Mouse (Mus musculus) CD4-positive, CD25-positive, alpha-beta regulatory T cell, adult 4 months (primary cell): ENCODE data around the gene Pon2. TPM values are rescaled to one million over a fixed set of nuclear protein-coding genes. Genes with fewer than 3 reads are reported as not detected.
"Not testable (repeated sequence)": the region's sequence is repeated elsewhere in the genome, so short reads cannot be mapped to it uniquely, and the experiment has no call there.

Experiments used
- ATAC-seq: one replicate; pipeline ENCODE4 v1.8.0; 2017
- polyA plus RNA-seq, 2 experiments: library from polyadenylated mRNA; unstranded; fragments of 100-300 nt; shearing (Covaris generic); gene quantifications; one replicate each; pipeline ENCODE4 v1.2.1; 2017

Gene Pon2
- polyA plus RNA-seq, 2 experiments from 2014 or later: 48.6 to 50.8 TPM

- peak; percentile 19 for ATAC-seq
These were observed 6.8 kb downstream of the Pon2 start for GRCm38 (mm10) chr6:5291450-5291849.

DNA sequence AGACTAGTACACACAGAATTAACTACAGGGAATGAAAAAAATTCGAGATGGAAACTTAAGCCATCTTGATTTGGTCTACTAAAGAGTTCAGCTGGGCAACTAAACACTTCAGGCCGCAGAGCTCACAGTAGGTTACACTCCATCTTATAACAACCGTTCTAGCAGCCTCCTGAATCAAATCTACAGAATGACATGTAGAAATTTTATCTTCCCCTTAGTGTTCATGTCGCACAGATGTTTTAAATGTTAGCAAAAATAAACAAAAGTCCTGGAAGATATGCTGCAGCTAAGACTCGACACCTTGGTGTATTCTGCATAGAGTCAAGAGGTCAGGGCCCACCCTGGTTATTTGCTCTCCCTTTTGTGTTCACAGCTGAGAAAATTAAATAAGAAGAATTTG is 10.3 kb downstream of the Pon2 start:
- no peak for ATAC-seq

GRCm38 (mm10) chr6:5287392-5287791 is 10.9 kb downstream of the Pon2 start:
- no peak for ATAC-seq

- no peak for ATAC-seq
These were observed 15.8 kb downstream of the Pon2 start for GRCm38 (mm10) chr6:5282418-5282817.

- ATAC-seq: no peak
These were observed 17.5 kb downstream of the Pon2 start for GRCm38 (mm10) chr6:5280576-5281305.

GRCm38 (mm10) chr6:5277972-5278371 is 20.3 kb downstream of the Pon2 start:
- ATAC-seq: no peak

DNA sequence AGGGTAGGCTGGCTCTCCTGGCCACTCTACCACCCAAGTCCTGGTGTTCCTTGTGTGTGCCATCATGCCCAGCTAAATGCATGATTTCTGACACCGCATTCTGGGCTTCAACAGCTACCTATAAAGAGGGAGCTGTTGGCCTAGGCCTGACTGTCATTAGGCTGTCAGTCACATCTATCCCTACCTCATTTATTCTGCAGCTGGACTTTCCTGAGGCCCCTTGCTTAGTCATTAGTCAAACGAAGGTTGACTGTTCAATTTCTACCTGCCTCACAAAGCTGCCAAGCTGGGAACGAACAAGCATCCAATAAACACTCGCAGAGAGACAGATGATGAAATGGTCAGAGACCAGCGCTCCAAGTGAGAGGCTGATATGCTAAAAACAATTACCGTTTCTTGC is 28.6 kb downstream of the Pon2 start:
- no peak for ATAC-seq

GRCm38 (mm10) chr6:5264793-5265192 is 33.5 kb downstream of the Pon2 start:
- no peak for ATAC-seq

DNA sequence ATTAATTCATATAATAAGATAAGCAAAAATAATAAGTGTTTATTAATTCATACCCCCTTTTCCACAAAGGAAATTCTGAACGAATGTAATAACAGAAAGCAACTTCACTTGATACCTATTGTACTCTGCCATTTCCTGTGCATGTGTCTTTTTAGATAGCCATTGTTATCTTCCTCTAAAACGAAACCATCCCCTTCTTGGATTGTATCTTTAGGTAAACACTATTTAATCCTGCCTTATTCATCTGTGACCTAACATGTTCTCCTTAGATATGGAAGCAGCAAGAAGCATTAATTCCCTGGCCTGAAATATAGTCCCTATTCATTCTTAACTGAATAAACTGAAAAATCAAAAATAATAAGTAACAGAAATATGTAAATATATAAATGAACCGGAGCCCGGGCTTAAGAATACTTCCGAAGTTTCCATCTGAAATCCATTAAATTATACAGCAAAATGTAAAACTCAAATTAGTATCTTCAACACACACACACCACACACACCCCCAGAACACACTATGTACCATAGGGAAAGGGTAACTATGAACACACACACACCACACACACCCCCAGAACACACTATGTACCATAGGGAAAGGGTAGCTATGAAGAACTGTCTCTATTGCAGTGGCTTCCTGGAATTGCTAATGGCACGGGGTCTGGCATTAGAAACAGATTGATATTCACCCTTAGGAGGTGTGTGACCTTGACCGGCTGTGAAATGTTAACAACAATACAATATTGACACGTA is 34.8 kb downstream of the Pon2 start:
- no peak for ATAC-seq

DNA sequence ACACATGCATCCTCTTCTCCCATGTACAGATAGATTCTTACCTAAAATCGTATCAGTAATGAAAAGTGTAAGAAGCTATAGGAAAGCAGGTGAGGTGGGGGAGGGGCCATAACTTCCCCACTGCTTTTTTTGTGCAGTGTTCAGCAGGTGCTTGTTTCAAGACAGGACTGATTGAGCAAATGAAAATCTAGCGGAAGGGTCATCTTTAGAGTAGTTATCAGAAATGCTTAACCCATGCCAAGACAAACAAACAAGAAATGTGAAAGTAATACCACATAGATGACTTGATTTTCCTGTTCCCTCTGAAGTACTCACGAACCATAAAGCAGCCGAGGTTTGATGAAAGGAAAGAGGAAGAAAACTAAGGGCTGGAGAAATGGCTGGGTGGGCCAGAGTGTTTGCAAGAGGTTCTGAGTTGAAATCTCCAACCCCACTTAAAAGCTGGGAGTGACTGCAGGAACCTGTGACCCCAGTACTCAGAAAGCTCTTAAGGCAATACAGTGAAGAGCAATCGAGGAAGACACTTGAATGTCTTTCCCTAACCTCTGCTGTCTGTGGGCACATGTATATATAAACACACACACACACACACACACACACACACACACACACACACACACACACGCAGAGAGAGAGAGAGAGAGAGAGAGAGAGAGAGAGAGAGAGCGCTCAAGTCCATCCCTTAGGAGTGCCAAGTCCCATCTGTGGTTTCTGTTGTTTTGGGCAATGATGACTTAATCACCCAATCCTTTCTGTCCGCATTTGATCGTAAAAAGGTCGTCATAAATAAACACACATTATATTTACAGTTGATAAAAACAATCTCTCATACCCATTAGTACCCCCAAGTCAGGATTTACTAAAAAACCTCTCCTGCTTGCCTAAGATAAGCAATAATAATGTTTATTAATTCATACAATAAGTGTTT is 35.7 kb downstream of the Pon2 start:
- ATAC-seq: no peak

DNA sequence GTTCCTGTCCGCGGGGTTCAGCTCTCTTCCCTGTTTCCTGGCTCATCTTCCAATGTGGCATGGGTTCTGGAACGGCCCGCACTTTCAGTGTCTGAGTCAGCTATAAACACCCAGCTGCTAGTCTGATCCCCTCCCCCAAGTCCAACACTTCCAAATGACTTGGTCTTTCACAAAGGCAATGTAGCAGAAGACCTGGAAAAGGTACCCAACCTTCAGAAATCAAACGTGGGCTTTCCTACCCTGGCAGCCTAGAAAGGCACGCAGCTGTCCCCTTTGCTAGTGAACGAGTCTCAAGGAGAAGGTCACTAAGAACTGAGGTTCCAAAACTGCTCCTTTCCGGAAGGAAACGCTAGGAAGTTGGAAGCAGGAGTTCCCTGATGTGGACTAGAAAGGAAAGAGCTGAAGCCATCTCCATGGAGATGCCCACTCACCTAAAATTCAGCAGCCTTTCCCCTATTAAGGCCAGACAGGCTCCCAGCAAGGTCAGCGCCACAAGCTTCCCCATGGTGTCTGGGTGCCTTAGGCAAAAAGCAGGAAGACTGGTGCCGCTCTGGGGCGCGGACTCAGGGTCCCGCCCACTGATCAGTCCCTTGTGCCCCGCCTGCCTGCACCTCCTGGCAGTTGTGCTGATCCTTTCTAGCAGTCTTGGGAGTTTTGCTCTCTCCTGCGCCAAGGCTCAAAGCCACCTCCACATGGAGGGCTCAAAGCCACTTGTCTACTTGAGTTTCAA is 42.4 kb downstream of the Pon2 start, which contains the start of gene Pon3:
Gene Pon3, minus strand, starts transcription at position 565 of the 730 bp plus-strand sequence.
- peak; percentile 91 for ATAC-seq

DNA sequence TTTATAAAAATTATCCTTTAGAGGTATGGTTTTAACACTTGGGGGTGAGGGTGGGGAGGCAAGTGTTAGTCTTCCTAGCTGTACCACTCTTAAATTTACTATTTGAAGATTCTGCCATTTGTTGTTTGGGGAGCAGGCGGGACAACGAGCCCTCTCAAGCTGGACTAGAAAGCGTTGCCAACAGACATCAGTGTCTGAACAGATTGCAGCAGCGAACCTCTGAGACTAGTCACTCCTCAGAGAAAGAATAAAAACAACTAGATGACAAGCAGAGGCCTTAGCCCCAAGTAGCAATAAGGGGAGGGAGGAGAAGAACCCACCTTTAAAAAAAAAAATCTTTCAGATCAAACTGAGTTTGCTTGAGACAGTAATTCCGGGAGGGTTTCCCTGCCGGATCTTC is 43.0 kb downstream of the Pon2 start:
- ATAC-seq: no peak

DNA sequence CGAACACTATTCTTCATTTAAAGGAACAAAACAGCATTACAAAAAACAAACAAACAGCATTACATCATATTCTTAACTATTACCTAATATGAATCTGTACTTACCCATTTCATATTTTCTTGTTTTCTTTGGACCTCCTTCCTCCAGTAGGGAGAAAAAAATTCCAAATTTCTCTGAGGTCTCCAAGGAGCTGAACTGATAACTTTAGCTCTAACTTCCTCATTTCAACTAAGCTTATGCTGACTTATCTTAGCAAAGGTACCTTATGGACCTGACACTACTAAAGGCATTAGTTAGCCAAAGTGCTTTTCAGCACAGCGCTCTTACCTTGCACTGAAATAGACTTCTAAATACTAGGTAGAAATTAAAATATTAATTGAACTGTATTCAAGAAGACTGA is 43.4 kb downstream of the Pon2 start:
- no peak for ATAC-seq

DNA sequence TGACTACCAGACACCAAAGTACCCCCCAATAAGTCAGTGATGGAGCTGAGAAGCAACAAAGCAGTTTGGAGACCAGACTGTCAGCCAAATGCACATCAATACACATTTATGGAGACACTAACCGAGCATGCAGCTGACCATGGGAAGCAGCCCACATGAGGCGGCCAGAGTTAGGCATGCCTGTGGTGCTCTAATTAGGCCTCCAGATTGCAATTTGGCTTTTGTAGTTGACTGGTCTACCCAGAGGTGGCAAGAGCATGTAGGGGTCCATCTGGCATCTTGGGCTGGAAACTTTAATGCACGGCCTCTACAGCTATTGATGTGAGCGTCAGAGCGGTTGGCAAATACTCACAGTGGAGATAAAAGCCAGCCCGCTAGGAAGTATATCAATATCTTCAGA is 52.3 kb downstream of the Pon2 start:
- no peak for ATAC-seq

DNA sequence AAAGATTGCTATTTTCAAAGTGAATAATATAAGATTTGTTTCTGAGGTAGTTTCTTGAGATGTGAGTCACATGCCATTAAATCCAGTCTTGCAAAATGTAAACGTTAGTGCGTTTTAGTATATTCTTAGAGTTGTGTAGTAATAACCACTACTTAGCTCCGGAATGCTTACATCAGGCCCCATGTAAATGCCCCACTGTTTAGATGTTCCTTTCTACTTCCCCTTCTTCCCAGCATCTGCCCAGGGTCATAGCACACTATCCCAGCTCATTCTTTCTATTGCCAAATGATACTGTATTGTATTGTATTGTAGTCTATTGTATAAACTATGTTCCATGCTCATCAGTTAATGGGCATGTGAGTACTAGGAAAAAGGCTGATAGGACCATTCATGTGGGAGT is 59.5 kb downstream of the Pon2 start:
- ATAC-seq: no peak

- no peak for ATAC-seq
These were observed 60.7 kb downstream of the Pon2 start for GRCm38 (mm10) chr6:5237510-5237909.

DNA sequence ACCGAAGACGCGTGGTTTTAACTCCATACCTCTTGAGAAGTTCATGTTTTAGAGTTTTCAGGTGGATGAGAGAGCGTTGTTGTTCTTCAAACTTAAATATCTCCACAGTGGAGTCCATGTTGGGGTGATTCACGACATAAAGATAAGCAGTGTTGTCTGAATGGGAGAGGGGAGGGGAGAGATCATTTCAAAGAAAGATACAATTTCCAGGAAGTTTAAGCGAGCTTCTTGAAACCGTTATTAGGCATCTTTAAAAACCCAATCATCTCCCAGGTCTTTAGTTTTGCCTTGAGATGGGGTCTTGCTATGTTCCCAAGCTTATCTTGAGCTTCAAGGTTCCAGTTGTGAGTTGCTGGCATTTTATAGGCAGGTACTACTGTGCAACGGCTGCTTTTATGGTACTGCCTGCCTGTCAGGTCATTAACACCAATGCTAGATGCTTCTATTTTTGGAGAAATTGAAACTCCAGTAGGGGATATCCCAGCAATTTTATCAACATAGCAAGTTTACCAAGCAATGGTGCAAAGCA is 61.3 kb downstream of the Pon2 start:
- no peak for ATAC-seq

DNA sequence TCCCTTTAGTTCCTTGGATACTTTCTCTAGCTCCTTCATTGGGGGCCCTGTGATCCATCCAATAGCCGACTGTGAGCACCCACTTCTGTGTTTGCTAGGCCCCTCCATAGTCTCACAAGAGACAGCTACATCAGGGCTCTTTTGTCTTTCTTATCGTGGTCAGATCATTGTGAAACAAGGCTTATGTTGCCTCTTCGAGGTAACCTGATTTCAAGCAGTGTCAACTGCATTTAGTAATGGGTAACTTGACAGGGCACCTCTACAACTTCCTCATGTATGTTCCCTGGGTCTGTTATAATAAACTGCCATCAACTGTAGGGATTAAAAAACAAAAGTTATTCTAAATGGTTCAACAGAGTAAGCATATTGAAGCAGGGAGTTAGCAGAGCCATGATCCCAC is 63.7 kb downstream of the Pon2 start:
- no peak for ATAC-seq

- no peak for ATAC-seq
These were observed 64.4 kb downstream of the Pon2 start for GRCm38 (mm10) chr6:5233812-5234211.

- no peak for ATAC-seq
These were observed 66.2 kb downstream of the Pon2 start for GRCm38 (mm10) chr6:5232022-5232421.

- ATAC-seq: no peak
These were observed 68.0 kb downstream of the Pon2 start for GRCm38 (mm10) chr6:5230261-5230660.

- not testable (repeated sequence) for ATAC-seq
These were observed 74.7 kb downstream of the Pon2 start for GRCm38 (mm10) chr6:5223551-5223950.
